Mouse (Mus musculus): Measurements from ENCODE around the gene Misp. TPM values are rescaled to one million over a fixed set of nuclear protein-coding genes. Genes with fewer than 3 reads are reported as not detected.

Misp gene
- total RNA-seq, 2 experiments from 2014 or later = 0.26 to 0.54 TPM

DNA sequence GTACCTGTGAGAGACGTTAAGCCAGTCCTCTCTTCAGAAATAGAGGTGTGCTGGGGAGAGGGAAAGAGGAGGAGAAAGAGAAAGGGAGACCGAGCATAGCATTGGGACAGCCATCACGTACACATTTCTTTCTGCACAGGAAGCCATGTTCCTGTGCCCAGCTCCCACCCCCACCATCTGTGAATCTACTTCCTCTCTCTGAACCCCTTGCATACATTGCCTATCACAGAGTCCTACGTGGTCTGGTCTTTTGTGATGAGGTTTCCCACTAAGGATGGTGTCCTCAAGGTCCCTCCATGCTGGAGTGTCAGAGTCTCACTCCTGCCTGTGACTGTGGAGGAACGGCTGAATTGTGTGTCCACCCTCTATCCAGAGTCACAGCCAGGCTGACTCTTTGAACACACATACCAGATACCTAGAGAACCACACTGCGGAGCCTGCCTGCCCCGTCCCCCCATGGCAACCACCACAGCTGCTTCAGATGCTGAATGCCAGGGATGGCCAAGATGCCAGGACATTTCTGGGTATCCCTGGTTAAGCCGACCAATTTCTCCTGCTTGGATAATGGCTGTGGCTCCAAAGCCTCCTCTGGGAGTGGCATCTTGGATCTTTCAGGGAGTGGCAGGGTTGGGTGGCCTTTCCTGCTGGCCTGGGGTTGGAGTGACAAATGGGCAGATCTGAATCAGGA is 29.3 kb downstream of the Misp start:
- intact Hi-C loops (cut with DNase I) = no loop called here
- DNase-seq = no peak

DNA sequence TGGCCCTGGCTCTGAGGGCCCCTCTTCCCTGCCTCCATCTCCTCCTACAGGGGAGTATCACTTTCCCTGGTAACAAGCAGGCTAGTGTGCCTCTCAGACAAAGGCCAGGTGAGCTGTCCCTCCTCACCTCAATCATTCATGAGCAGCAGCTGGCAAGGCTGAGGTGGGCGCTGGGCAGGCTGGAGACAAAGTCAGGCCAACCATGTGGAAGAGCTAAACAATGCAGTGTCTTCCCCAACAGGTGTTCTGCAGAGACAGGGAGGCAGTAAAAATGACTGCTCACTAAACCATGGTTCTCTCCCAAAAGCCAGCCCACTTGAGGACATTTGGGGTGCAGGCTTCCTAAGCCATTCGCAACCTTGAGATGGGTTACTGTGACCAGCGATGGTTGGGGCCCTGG is 30.9 kb downstream of the Misp start:
- no peak for DNase-seq

DNA sequence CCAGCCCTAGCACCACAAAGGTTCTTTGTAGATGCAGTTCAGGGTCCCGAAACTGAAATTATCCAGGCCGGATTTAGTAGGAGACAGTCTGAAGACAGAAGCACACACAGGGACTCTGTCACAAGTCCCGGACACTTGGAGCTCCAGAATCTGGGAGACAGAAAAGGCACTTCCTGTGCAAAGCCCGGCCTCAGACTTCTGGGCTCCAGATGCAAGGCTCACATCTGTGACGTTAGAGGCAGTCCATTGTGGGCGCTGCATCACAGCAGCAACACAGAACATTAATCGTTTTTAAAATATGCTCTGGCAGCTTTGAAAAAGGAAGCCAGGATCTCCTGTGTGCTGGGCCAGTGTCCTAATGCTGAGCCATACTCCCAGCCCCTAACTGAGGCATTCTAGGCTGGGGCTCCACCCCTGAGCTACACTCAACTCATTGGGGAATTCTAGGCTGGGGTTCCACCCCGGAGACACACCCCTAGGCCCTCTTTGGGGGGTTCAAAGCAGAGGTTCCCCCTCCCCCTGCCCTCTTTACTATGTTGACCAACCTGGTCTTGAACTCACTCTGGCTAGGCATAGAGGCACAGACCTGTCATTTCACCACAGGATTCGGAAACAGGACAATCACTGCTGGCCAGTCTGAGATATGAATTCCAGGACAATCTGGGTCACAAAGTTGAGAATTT is 31.5 kb downstream of the Misp start:
- intact Hi-C loops (cut with DNase I) = no loop called here

More for the DNA sequence above, 30.9 kb downstream of the Misp start:
- intact Hi-C loops (cut with DNase I) = no loop called here

DNA sequence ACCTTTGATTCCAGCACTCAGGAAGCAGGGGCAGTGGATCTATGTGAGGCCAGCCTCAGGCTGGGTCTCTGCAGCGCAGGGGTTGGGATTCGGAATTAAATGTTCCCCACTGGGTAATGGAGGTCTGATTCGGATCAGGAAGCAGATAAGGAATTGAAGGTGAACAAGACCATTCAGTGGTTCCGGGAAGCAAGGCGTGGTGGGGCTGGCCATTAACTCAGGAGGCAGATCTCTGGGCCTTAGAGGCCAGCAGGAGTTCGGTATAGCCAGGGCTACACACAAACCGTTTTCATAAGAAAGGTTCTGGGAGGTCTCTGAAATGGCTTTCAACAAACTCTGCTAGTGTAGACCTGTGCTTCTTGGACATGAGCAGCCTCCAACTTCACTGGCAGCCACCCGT is 32.0 kb downstream of the Misp start:
- intact Hi-C loops (cut with DNase I) = no loop called here
- DNase-seq = no peak

More for the DNA sequence above, 31.5 kb downstream of the Misp start:
- peak; percentile 51 to 63 for DNase-seq

DNA sequence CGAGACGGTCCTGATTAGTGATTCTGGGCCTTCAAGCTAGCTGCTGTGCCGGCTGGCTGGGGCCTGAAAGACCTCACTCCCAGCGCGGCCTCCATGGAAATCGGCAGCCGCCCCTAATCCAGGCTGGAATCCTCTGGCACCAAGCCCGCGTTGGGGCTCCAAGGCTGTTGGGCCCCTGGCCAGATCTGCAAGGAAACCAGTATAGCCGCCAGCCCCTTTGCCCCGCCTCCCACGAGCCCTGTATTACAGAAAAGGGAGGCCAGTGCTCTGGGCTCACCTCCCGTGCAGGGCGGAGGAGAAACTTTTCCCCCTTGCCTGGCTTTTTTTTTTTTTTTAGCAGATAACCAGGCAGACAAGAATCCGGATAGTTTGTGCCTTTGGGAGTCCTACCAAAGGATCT is 32.6 kb downstream of the Misp start:
- intact Hi-C loops (cut with DNase I) = no loop called here
- peak; percentile 99 for DNase-seq

DNA sequence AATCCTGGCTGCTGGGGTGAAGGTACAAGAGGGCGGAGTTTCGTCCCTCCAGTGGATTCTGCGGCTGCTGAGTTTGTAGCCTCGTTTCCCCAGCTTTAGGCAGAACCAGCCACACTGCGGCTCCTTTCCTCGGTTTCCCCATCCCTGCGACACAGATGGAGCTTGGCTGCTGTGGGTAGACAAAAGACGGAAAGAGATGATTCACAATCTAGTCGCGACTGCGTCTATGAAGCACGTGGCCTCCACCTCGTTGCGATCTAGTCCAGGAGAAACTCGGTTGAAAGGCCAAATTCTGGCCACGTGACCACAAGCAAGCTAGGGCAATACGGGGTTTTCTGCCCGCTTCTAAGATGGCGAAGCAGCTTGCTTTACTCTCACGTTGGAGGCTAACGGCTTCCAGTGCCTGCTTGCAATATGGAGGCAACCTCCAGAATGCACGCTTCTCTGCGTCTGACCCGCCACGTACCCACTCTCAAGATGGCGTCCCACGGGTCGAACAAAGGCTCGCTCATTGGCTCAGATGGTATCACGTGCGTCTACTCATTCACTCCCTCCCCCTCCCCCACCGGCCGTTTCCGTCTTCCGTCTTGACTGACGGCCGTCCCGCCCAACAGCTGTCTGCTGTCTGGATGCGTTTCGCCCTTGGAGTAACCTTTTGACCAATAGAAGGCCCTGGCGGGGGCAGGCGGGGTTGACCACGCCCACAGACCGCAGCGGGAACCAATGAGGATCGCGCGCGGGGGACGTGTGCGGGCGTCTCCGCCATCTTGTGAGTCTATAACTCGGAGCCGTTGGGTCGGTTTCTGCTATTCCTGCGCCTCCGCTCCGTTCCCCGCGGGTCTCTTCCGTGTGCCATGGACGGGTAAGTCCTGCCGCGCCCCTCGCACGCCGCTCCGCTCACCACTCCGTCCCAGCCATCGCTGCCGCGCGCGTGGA is 33.3 kb downstream of the Misp start, which contains the start of gene Ptbp1:
Ptbp1 (plus strand) TSS at position 568 of the 936 bp plus-strand sequence.
- DNase-seq = peak; percentile 98
- intact Hi-C loops (cut with DNase I) = no loop called here

DNA sequence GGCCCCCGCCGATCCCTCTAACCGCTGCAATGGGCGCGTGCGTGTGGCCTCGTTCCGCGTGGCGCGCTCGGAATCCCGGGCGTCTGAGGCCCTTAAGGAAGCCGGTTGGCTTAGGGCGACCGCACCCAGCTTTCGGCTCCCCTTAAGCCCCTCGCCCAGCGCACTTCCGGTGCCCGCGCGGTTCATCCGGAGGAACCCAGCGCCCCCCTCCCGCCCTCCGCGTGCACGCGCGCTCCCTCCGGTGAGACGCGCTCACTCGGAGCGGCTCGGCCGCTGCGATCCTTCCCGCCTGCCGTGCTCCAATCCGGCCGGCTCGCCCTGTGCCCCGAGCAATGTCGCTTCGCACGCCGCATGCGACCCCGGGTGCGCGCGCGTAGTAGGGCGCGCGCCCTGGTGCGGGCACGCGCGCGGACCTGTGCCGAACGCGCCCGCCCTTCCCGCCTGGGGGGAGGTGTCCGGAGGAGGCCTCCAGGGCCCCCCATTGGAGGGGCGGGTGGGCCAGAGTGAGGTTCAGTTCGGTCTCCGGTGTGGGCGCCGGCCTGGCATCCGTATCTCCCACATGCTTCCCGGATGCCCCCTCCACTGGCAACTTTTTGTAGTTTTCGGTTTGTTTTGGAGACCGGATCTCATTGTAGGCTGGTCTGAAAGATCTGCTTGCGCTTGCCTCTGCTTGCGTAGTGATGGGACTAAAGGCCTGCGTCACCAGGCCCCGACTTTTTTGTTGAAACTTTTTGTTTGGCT is 34.2 kb downstream of the Misp start:
- intact Hi-C loops (cut with DNase I) = no loop called here
- DNase-seq = peak; percentile 72 to 74

DNA sequence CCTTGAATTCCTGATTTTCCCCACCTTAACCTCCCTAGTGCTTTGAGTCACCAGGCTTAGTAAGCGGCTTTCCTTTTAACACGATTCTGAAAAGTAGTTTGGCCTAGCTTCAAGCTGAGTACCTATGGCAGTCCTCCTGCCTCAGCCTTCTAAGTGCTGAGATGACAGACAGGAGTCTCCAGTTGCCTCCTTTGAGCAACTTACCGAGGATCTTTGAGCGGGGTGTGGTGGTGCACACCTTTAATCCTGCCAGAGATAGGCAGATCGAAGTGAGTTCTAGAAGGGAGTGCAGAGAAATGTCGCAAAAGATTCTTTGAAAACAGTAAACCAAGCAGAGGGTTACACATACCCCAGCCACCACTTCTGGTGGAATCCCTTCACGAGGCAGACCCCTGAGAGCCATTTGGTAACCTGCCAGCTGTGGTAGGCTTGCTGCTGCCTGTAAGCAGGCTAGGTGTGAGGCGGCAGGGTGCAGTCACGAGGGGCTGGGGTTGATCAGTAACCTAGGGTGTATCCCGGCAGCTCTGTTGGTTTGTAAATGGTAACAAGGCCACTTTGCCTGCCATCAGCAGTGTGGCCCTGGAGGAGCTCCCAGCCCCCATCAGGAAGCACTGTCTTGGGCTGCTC is 34.9 kb downstream of the Misp start:
- intact Hi-C loops (cut with DNase I) = loop anchor here (2.0 kb wide), 1 partner anchor 15 kb away; no protein-coding TSS in a partner anchor
- no peak for DNase-seq

DNA sequence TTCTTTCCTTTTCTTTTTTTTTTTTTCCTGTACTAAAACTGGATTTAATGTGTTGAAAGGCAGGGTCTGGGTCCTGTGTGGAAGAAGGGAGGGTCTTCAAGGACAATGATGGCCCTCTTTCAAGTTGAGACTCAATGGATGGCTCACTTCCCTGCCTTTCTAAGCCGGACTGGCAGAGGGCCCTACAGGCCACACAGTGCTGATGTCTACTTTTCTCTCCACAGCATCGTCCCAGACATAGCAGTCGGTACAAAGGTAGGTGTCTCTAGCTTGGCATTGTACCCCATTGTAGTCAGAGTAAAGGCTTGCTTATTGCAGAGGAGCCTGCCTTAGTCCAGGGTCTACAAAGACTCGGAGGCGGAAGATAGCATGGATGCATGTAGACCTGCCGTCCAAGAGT is 35.5 kb downstream of the Misp start:
- DNase-seq = no peak
- intact Hi-C loops (cut with DNase I) = loop anchor here (2.0 kb wide), 1 partner anchor 15 kb away; no protein-coding TSS in a partner anchor

DNA sequence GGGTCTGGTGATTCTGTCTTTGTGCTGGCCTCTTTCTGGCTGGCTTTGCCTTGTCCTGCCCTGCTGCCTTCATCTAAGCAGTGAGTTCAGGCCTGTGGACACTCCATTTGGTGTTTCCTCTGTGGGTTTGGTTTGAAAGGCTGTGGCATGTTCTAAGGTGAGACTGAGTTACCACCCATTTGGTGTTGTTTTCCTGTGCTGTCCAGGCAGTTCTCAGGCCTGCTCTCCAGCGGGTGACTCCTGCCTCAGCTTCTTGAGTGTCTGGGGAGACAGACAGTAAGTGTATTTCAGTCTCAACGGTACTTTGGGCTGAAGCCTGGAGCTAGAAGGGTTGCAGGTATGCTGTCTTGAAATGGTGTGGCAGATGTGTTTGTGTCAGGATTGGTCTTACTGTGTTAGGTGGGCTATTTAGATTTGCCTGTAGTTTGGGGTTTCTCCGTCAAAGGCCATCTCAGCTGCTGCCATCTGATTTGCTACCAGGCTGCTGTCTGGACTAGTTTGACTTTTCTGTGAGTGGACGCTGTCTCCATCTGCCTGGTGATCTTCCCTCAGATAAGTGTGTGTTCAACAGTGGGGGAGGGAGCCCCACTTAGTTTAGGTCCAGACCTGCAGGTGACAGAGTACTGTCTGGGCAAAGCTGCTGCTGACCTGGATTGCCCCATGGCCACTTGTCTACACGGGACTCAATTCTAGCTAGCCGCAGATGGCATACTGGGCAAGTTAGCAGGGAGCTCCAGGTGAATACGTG is 36.1 kb downstream of the Misp start:
- DNase-seq = no peak
- intact Hi-C loops (cut with DNase I) = loop anchor here (2.0 kb wide), 1 partner anchor 16 kb away; no protein-coding TSS in a partner anchor

DNA sequence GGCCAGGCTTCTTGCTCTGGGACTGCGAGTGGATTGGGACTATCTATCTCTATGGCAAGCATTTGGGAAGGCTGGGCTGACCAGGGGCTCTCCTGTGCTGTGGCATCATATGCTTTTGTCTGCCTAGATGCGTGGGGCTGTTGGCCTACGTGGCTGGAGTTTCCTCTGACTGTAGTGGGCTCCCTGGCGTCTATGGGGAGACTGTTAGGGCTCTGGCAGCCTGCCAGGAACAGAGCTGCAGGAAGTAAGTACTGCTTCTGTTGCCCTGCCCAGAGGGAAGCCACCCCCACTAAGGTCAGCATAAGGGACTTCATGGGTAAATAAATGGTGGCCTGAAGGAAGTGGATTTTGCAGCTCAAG is 36.6 kb downstream of the Misp start:
- intact Hi-C loops (cut with DNase I) = loop anchor here (2.0 kb wide), 1 partner anchor 17 kb away; no protein-coding TSS in a partner anchor
- DNase-seq = peak; percentile 79

DNA sequence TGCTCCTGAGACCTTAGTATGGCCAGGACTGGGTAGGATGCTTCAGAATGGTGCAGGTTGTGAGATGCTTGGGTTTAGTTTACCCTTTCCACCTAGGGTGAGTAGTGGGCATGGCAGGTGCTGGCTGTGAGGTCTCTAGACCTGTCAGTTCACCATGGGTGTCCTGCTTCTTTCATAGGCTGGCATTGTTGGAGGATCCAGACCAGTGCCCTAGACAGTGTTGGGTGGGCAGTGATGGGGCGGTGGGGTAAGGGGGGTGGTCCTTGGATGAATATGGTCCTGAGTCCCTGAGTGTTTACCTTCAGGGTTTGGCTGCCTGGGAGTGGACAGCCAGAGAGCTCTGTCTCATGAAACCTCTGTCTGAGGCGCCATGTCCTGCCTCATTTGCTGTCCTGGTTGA is 37.1 kb downstream of the Misp start:
- DNase-seq = no peak
- intact Hi-C loops (cut with DNase I) = loop anchor here (2.0 kb wide), 2 partner anchors 15 to 17 kb away; no protein-coding TSS in a partner anchor

DNA sequence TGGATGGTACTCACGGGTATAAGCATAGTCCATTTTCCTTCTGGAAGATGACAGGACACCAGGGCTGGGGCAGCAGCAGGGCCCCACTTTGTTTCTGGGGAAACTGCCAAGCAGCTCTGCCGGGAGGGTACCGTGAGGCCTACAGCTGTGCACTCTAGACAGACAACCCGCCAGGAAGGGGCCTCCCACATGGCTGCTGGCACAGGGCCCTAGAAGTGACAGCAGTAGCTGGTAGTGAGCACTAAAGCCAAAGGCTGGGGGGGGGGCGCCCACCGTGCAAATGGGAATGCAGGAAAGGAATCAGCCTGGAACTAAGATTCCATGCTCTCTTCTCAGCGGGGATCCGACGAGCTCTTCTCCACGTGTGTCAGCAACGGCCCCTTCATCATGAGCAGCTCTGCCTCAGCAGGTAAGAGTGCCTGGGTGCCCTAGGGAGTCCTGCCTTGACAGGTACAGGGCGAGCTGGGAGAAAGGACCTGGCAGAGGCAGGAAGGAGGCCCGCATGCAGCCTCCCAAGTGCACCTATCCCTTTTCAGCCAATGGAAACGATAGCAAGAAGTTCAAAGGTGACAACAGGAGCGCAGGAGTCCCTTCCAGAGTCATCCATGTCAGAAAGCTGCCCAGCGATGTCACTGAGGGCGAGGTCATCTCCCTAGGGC is 37.8 kb downstream of the Misp start:
- DNase-seq = peak; percentile 70 to 80
- intact Hi-C loops (cut with DNase I) = loop anchor here (2.0 kb wide), 1 partner anchor 14 kb away; no protein-coding TSS in a partner anchor

DNA sequence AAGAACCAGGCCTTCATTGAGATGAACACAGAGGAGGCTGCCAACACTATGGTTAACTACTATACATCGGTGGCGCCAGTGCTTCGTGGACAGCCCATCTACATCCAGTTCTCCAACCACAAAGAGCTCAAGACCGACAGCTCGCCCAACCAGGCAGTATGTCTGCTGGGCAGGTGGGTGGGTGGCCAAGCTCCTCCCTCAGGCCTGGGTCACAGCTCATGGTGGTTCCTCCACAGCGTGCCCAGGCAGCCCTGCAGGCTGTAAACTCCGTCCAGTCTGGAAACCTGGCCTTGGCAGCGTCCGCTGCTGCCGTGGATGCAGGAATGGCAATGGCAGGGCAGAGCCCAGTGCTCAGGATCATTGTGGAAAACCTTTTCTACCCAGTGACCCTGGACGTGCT is 38.3 kb downstream of the Misp start:
- intact Hi-C loops (cut with DNase I) = loop anchor here (2.0 kb wide), 1 partner anchor 14 kb away; no protein-coding TSS in a partner anchor
- no peak for DNase-seq

DNA sequence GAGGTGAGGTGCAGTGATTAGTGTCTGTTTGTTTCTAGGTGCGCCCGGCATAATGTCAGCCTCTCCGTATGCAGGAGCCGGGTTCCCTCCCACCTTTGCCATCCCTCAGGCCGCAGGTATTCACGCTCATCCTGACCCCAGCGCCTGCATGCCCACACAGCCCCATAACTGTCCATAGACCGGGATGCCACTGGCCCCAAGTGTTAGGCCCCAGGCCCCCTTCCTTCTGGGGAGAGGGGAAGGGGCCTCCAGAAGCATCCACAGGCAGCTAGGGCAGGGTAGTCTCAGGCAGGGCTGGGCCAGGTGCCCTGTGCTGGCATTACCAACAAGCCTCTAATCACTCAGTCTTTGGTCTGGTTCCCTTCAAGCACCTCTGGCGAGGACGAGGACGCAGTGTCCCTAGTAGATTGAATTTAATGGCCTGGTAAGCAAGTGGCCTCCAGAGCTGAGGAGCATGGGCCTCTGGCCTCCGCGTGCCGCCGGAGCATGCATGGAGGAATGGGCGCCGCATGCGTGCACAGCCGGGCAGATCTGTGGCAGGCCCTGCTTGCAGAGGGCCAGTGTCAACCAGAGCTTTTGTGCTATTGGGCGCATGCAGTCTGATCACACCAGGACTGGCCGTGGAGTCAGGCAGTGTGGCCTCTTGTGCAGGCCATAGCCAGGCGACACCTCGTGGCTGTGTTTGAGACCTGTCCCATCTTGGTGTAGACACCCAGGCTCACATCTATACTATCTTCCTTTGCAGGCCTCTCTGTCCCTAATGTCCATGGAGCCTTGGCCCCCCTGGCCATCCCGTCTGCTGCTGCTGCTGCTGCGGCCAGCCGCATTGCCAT is 39.5 kb downstream of the Misp start:
- intact Hi-C loops (cut with DNase I) = no loop called here
- DNase-seq = no peak

DNA sequence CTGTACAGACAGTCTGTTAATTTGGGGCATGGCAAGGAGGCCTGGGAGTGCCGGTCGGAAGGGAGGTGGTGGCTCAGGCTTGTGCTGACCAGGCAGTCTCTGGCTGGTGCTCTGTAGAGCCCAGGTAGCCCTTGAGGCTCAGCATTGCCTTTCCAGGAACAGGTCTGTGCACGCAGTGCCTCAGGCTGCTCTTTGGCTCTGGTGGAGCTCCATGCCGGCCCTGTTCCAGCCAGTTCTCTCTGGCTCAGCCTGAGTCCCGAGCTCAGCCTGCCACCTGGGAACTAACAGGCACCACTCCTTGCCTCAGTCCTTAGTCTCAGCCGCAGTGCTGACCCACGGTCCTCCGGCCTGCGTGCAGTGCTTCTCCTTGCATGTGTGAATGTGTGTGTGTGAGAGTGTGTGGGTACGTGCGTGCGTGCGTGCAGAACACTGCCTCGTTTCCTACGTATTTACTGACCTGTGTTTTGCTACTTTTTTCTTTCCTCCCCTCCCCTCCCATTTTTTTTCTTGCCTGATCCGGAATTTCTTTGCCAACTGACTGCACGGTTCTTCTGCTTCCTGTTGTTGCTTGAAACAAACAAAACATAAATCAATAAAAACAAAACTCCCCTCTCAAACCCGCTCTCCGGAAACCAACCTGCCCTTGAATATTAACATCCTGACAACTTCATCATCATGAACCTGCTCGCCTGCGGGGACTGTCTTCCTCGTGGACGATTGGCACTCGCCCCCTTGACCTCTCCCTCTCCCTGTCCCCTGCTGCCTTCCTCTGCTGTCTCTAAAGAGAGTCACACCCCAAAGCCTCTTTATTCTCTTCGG is 40.6 kb downstream of the Misp start:
- DNase-seq = no peak
- intact Hi-C loops (cut with DNase I) = no loop called here
